Mouse (Mus musculus) midbrain, embryonic 16.5 days (tissue): ENCODE measurements around the gene Nccrp1. TPM values are rescaled to one million over a fixed set of nuclear protein-coding genes. Genes with fewer than 3 reads are reported as not detected.
"Not testable (repeated sequence)": the region's sequence is repeated elsewhere in the genome, so short reads cannot be mapped to it uniquely, and the experiment has no call there.

Experiments
- ATAC-seq: fragments of 200-750 bp; cut with Nextera tagmentation; 2 replicates; pipeline ENCODE4 v1.8.0; 2017; ENCODE audit warnings: moderate TSS enrichment
- H3K27ac ChIP-seq: fragments of 300-500 bp; sonication (generic); 2 replicates; pipeline ENCODE4 v1.5.1; 2014; ENCODE audit warnings: mild to moderate bottlenecking, low read length, mixed read lengths
- H3K27me3 ChIP-seq: fragments of 300-500 bp; sonication (generic); 2 replicates; pipeline ENCODE4 v1.6.1; 2014; ENCODE audit warnings: low read depth, low read length, mixed read lengths; ENCODE audit not compliant: control insufficient read depth, insufficient read depth
- H3K36me3 ChIP-seq: fragments of 300-500 bp; sonication (generic); 2 replicates; pipeline ENCODE4 v1.6.1; 2014; ENCODE audit warnings: mild to moderate bottlenecking, low read length, moderate library complexity, mixed read lengths; ENCODE audit not compliant: control insufficient read depth, insufficient read depth
- H3K4me1 ChIP-seq: fragments of 300-500 bp; sonication (generic); 2 replicates; pipeline ENCODE4 v1.6.1; 2014; ENCODE audit warnings: mild to moderate bottlenecking, low read length, mixed read lengths; ENCODE audit not compliant: control insufficient read depth, insufficient read depth
- H3K4me2 ChIP-seq: fragments of 300-500 bp; sonication (generic); 2 replicates; pipeline ENCODE4 v1.6.1; 2014; ENCODE audit warnings: mild to moderate bottlenecking, low read length, mixed read lengths
- H3K4me3 ChIP-seq: fragments of 300-500 bp; sonication (generic); 2 replicates; pipeline ENCODE4 v1.5.1; 2014; ENCODE audit warnings: low read depth, mild to moderate bottlenecking, low read length, moderate library complexity, mixed read lengths
- H3K9ac ChIP-seq: fragments of 300-500 bp; sonication (generic); 2 replicates; pipeline ENCODE4 v1.6.1; 2014; ENCODE audit warnings: low read depth, low read length, mixed read lengths
- H3K9me3 ChIP-seq: fragments of 300-500 bp; sonication (generic); replicated peaks from 2 replicates; pipeline ENCODE4 v1.6.1; 2014; ENCODE audit warnings: mild to moderate bottlenecking, low read length, mixed read lengths; ENCODE audit not compliant: control insufficient read depth, poor library complexity, severe bottlenecking
- WGBS: fragments of 180-500 bp; shearing (Covaris S2); extraction: QIAGEN DNeasy Blood & Tissue Kit; methylation state at CpG from one replicate; pipeline ENCODE4 v1.1.7; 2014; 5-methylcytosine and 5-hydroxymethylcytosine counted together
- polyA plus RNA-seq: library from polyadenylated mRNA; unstranded; fragments of >200 nt; fragmentation: Nextera tagmentation; extraction: Ambion mirVana; gene quantifications from 2 replicates; pipeline ENCODE4 v1.2.1, GENCODE M21; 2015

Gene Nccrp1
- polyA plus RNA-seq, 1 experiment from 2014 or later: 0.15 TPM

GRCm38 (mm10) chr7:28545891-28546210, 1.2 kb downstream of the Nccrp1 start:
- Histone ChIP-seq H3K4me1 (peaks cover 15% of the 10 kb centered on the region; the same call in 1 of the 2 replicates), H3K4me3 (no peak overlapping the region), H3K4me2 (no peak overlapping the region), H3K27ac (no peak overlapping the region), H3K27me3 (peaks cover 24% of the 10 kb centered on the region), H3K9ac (no peak overlapping the region), H3K36me3 (no peaks in the 10 kb centered on the region), H3K9me3 (no peaks in the 10 kb centered on the region)
- WGBS: 40% methylated on average over 7 of the region's 7 CpGs
- no peak for ATAC-seq

GRCm38 (mm10) chr7:28545048-28545890, 1.8 kb downstream of the Nccrp1 start:
- no peak overlapping the region for H3K9ac ChIP-seq
- peaks cover 15% of the 10 kb centered on the region; the same call in 1 of the 2 replicates for H3K4me1 ChIP-seq
- H3K36me3 ChIP-seq: no peaks in the 10 kb centered on the region
- no peak overlapping the region for H3K4me3 ChIP-seq
- 26% methylated on average over 14 of the region's 14 CpGs for WGBS
- H3K27ac ChIP-seq: no peak overlapping the region
- no peak overlapping the region for H3K4me2 ChIP-seq
- ATAC-seq: peak; percentile 52; the same call in 1 of the 2 replicates
- peaks cover 24% of the 10 kb centered on the region for H3K27me3 ChIP-seq
- H3K9me3 ChIP-seq: no peaks in the 10 kb centered on the region

GRCm38 (mm10) chr7:28544051-28544601, 2.9 kb downstream of the Nccrp1 start:
- H3K4me2 ChIP-seq: peak overlapping the region; percentile 54
- H3K27ac ChIP-seq: no peak overlapping the region
- no peaks in the 10 kb centered on the region for H3K36me3 ChIP-seq
- H3K4me1 ChIP-seq: peaks cover 15% of the 10 kb centered on the region; the same call in 1 of the 2 replicates
- peak overlapping the region; percentile 43 for H3K9ac ChIP-seq
- H3K9me3 ChIP-seq: no peaks in the 10 kb centered on the region
- H3K4me3 ChIP-seq: peak overlapping the region; percentile 30
- WGBS: 3% methylated on average over 23 of the region's 27 CpGs
- H3K27me3 ChIP-seq: peaks cover 24% of the 10 kb centered on the region
- ATAC-seq: peak; percentile 56

GRCm38 (mm10) chr7:28540526-28540925, 6.5 kb downstream of the Nccrp1 start, which contains the start of gene Sycn:
TSS of gene Sycn (plus strand) at chr7:28540885.
- Histone ChIP-seq H3K27ac (no peak within 1 kb of the TSS), H3K36me3 (no peaks in the 10 kb centered on the region)
- 78% methylated on average over 4 of the region's 4 CpGs for WGBS

GRCm38 (mm10) chr7:28538886-28539285, 8.2 kb downstream of the Nccrp1 start:
- WGBS: 89% methylated on average over 6 of the region's 6 CpGs
- ATAC-seq, H3K9me3 ChIP-seq, H3K4me3 ChIP-seq, H3K27me3 ChIP-seq, H3K36me3 ChIP-seq, H3K27ac ChIP-seq, H3K9ac ChIP-seq, H3K4me1 ChIP-seq, H3K4me2 ChIP-seq: not testable (repeated sequence)

More at GRCm38 (mm10) chr7:28540526-28540925, 6.5 kb downstream of the Nccrp1 start, which contains the start of gene Sycn:
- Histone ChIP-seq H3K4me2 (no peak within 1 kb of the TSS), H3K9ac (no peak within 1 kb of the TSS), H3K9me3 (no peaks in the 10 kb centered on the region), H3K4me3 (no peak within 1 kb of the TSS), H3K4me1 (peaks cover 2% of the 10 kb centered on the region; the same call in 1 of the 2 replicates), H3K27me3 (peaks cover 8% of the 10 kb centered on the region)
- ATAC-seq: no peak

GRCm38 (mm10) chr7:28532005-28532404, 15.0 kb downstream of the Nccrp1 start:
- no peak for ATAC-seq
- no peak overlapping the region for H3K9ac ChIP-seq
- no peaks in the 10 kb centered on the region for H3K36me3 ChIP-seq
- no peak overlapping the region for H3K27ac ChIP-seq
- H3K4me1 ChIP-seq: no peaks in the 10 kb centered on the region
- WGBS: 75% methylated on average over 8 of the region's 8 CpGs
- H3K27me3 ChIP-seq: no peaks in the 10 kb centered on the region
- H3K4me2 ChIP-seq: no peak overlapping the region
- no peaks in the 10 kb centered on the region for H3K9me3 ChIP-seq
- H3K4me3 ChIP-seq: no peak overlapping the region

- H3K4me2 ChIP-seq: no peak overlapping the region
- H3K27ac ChIP-seq: no peak overlapping the region
- no peak for ATAC-seq
- 9% methylated on average over 19 of the region's 19 CpGs for WGBS
- no peak overlapping the region for H3K4me3 ChIP-seq
- H3K36me3 ChIP-seq: no peaks in the 10 kb centered on the region
- H3K9ac ChIP-seq: no peak overlapping the region
- no peaks in the 10 kb centered on the region for H3K27me3 ChIP-seq
- H3K9me3 ChIP-seq: no peaks in the 10 kb centered on the region
- no peaks in the 10 kb centered on the region for H3K4me1 ChIP-seq
These were observed 18.9 kb downstream of the Nccrp1 start for GRCm38 (mm10) chr7:28527922-28528719.

- 80% methylated on average over 5 of the region's 6 CpGs for WGBS
- not testable (repeated sequence) for H3K4me2 ChIP-seq, H3K9ac ChIP-seq, H3K4me3 ChIP-seq, H3K9me3 ChIP-seq, ATAC-seq, H3K27me3 ChIP-seq, H3K27ac ChIP-seq, H3K36me3 ChIP-seq, H3K4me1 ChIP-seq
These were observed 24.5 kb downstream of the Nccrp1 start, which contains the start of gene Ifnl3 for GRCm38 (mm10) chr7:28522536-28522935. TSS of gene Ifnl3 (plus strand) at chr7:28522836.
